Mouse (Mus musculus) forebrain, embryonic 11.5 days (tissue): ENCODE results near the gene Smchd1. TPM values are rescaled to one million over a fixed set of nuclear protein-coding genes. Genes with fewer than 3 reads are reported as not detected.
"Not testable (repeated sequence)": the region's sequence is repeated elsewhere in the genome, so short reads cannot be mapped to it uniquely, and the experiment has no call there.

Source experiments
- ATAC-seq: fragments of 200-750 bp; cut with Nextera tagmentation; replicated peaks from 2 replicates; pipeline ENCODE4 v1.8.0; 2017; ENCODE audit warnings: moderate TSS enrichment; ENCODE audit not compliant: low FRiP score
- DNase-seq: peaks from one replicate; pipeline ENCODE4 v3.0.0-alpha.2; 2017; ENCODE audit warnings: low spot score
- H3K27ac ChIP-seq: fragments of 300-500 bp; sonication (generic); 2 replicates; pipeline ENCODE4 v1.5.1; 2014; ENCODE audit warnings: low read depth, low read length
- H3K27me3 ChIP-seq: fragments of 300-500 bp; sonication (generic); 2 replicates; pipeline ENCODE4 v1.6.1; 2014; ENCODE audit warnings: mild to moderate bottlenecking, low read length, mixed read lengths; ENCODE audit not compliant: control insufficient read depth, insufficient read depth
- H3K36me3 ChIP-seq: fragments of 300-500 bp; sonication (generic); 2 replicates; pipeline ENCODE4 v1.6.1; 2014; ENCODE audit warnings: mild to moderate bottlenecking, low read length, moderate library complexity, mixed read lengths; ENCODE audit not compliant: control insufficient read depth, insufficient read depth
- H3K4me1 ChIP-seq: fragments of 300-500 bp; sonication (generic); replicated peaks from 2 replicates; pipeline ENCODE4 v1.6.1; 2014; ENCODE audit warnings: low read length, mixed read lengths; ENCODE audit not compliant: control insufficient read depth, insufficient read depth
- H3K4me2 ChIP-seq: fragments of 300-500 bp; sonication (generic); 2 replicates; pipeline ENCODE4 v1.6.1; 2014; ENCODE audit warnings: low read depth, mild to moderate bottlenecking, low read length, moderate library complexity, mixed read lengths; ENCODE audit not compliant: severe bottlenecking
- H3K4me3 ChIP-seq: fragments of 300-500 bp; sonication (generic); 2 replicates; pipeline ENCODE4 v1.5.1; 2014; ENCODE audit warnings: low read depth, low read length
- H3K9ac ChIP-seq: fragments of 300-500 bp; sonication (generic); 2 replicates; pipeline ENCODE4 v1.6.1; 2014; ENCODE audit warnings: low read length
- H3K9me3 ChIP-seq: fragments of 300-500 bp; sonication (generic); 2 replicates; pipeline ENCODE4 v1.6.1; 2016; ENCODE audit warnings: low read length, mixed read lengths; ENCODE audit not compliant: control insufficient read depth
- WGBS: fragments of 180-500 bp; shearing (Covaris S2); extraction: QIAGEN DNeasy Blood & Tissue Kit; methylation state at CpG from one replicate; pipeline ENCODE4 v1.1.7; 2014; 5-methylcytosine and 5-hydroxymethylcytosine counted together
- polyA plus RNA-seq: library from polyadenylated mRNA; unstranded; fragments of >200 nt; fragmentation: Nextera tagmentation; extraction: Ambion mirVana; gene quantifications from 2 replicates; pipeline ENCODE4 v1.2.1, GENCODE M21; 2014

The Smchd1 gene
- polyA plus RNA-seq, 1 experiment from 2014 or later: 92.9 TPM

- not testable (repeated sequence) for H3K4me3 ChIP-seq, DNase-seq, H3K4me2 ChIP-seq, H3K9ac ChIP-seq, H3K9me3 ChIP-seq, H3K4me1 ChIP-seq, H3K27me3 ChIP-seq, ATAC-seq, H3K27ac ChIP-seq
- H3K36me3 ChIP-seq: peaks cover 17% of the 10 kb centered on the region
- WGBS: 88% methylated on average over 5 of the region's 5 CpGs
Observed at GRCm38 (mm10) chr17:71419448-71419847, 55.7 kb downstream of the Smchd1 start.

GRCm38 (mm10) chr17:71417008-71417407 lies 58.1 kb downstream of the Smchd1 start:
- peaks cover 5% of the 10 kb centered on the region for H3K36me3 ChIP-seq
- DNase-seq: no peak
- 100% methylated on average over 1 of the region's 1 CpGs for WGBS

DNA sequence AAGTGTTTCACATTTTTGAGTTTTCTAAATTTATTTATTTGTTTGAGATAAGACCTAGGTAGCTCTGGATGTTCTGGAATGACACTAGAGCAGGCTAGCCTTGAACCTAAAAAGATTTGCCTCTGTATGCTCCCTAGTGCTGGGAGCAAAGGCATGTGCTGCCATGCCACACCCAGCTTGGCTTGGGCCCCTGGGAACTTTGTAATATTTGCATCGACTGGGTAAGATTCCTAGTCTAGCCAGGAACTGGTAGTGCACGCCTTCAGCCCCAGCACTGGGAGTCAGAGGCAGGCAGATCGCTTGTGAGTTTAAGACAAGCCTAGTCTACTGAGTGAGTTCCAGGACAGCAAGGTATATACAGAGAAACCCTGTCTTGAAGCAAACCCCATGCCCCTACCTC lies 87.7 kb downstream of the Smchd1 start:
- no peak for ATAC-seq
- 96% methylated on average over 3 of the region's 3 CpGs for WGBS
- no peak for DNase-seq
- Histone ChIP-seq H3K4me1 (no peaks in the 10 kb centered on the region), H3K9me3 (no peaks in the 10 kb centered on the region), H3K27me3 (no peaks in the 10 kb centered on the region), H3K9ac (no peak overlapping the region), H3K36me3 (peaks cover 5% of the 10 kb centered on the region; the same call in 1 of the 2 replicates), H3K4me2 (no peak overlapping the region), H3K27ac (no peak overlapping the region), H3K4me3 (no peak overlapping the region)

More at GRCm38 (mm10) chr17:71417008-71417407, 58.1 kb downstream of the Smchd1 start:
- Histone ChIP-seq H3K4me1 (no peaks in the 10 kb centered on the region), H3K27me3 (no peaks in the 10 kb centered on the region), H3K4me3 (no peak overlapping the region), H3K27ac (no peak overlapping the region), H3K4me2 (no peak overlapping the region), H3K9me3 (peaks cover 4% of the 10 kb centered on the region; the same call in 1 of the 2 replicates), H3K9ac (no peak overlapping the region)
- no peak for ATAC-seq

DNA sequence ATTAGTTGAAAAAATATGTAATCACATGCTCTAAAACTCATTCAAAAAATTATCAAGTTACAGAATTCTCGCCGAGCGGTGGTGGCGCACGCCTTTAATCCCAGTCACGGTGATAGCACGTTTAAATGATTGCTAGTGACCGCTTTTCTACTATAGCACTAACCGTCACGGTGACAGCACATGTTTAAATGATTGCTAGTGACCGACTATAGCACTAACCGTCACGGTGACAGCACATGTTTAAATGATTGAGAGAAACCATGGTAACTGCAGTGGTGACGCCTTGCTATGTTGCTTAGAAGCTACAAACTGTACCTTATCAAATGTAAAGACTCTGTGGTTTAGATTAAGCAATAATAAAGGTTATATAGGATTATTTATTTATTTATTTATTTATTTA lies 94.8 kb downstream of the Smchd1 start:
- no peaks in the 10 kb centered on the region for H3K9me3 ChIP-seq
- DNase-seq: no peak
- no peaks in the 10 kb centered on the region for H3K27me3 ChIP-seq
- no peak overlapping the region for H3K4me2 ChIP-seq
- no peak for ATAC-seq
- no peaks in the 10 kb centered on the region for H3K4me1 ChIP-seq
- WGBS: 96% methylated on average over 14 of the region's 14 CpGs
- H3K4me3 ChIP-seq: no peak overlapping the region
- H3K27ac ChIP-seq: no peak overlapping the region
- no peaks in the 10 kb centered on the region for H3K36me3 ChIP-seq
- H3K9ac ChIP-seq: no peak overlapping the region

- 78% methylated on average over 4 of the region's 4 CpGs for WGBS
- Histone ChIP-seq H3K9me3 (no peaks in the 10 kb centered on the region), H3K4me3 (no peak overlapping the region), H3K27ac (no peak overlapping the region), H3K4me1 (no peaks in the 10 kb centered on the region), H3K27me3 (no peaks in the 10 kb centered on the region), H3K36me3 (no peaks in the 10 kb centered on the region; the same call in 1 of the 2 replicates), H3K4me2 (no peak overlapping the region), H3K9ac (no peak overlapping the region)
- ATAC-seq (no peak), DNase-seq (no peak)
Observed at GRCm38 (mm10) chr17:71377901-71378300, 97.2 kb downstream of the Smchd1 start.

- ATAC-seq (no peak), DNase-seq (no peak)
- H3K9me3 ChIP-seq: no peaks in the 10 kb centered on the region
- no peaks in the 10 kb centered on the region for H3K4me1 ChIP-seq
- no peak overlapping the region for H3K4me2 ChIP-seq
- no peak overlapping the region for H3K4me3 ChIP-seq
- H3K9ac ChIP-seq: no peak overlapping the region
- 92% methylated on average over 3 of the region's 3 CpGs for WGBS
- peaks cover 4% of the 10 kb centered on the region; the same call in 1 of the 2 replicates for H3K36me3 ChIP-seq
- H3K27me3 ChIP-seq: no peaks in the 10 kb centered on the region
- no peak overlapping the region for H3K27ac ChIP-seq
Observed at GRCm38 (mm10) chr17:71355526-71355925, 119.6 kb downstream of the Smchd1 start.

DNA sequence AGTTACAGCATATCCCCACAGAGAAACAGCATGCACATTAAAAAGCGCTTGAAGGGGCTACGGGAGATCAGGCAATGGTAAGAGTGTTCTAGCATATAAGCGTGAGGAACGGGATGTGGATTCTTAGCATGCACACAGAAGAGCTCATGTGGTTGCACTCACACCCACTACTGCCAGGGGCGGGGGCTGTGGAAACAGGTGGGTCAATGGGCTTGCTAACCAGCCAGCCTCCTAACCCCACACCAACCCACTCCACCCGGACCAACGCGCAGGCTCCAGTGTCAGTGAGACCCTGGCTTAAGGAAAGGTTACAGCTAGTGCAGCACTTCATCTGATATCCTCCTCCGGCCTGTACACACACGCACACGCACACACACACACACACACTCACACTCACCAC lies 120.9 kb downstream of the Smchd1 start:
- H3K4me3 ChIP-seq: no peak overlapping the region
- ATAC-seq (no peak), DNase-seq (no peak)
- H3K27me3 ChIP-seq: no peaks in the 10 kb centered on the region
- no peaks in the 10 kb centered on the region for H3K4me1 ChIP-seq
- 94% methylated on average over 11 of the region's 11 CpGs for WGBS
- no peak overlapping the region for H3K4me2 ChIP-seq
- no peak overlapping the region for H3K27ac ChIP-seq
- H3K9me3 ChIP-seq: no peaks in the 10 kb centered on the region
- H3K36me3 ChIP-seq: peaks cover under 1% of the 10 kb centered on the region; the same call in 1 of the 2 replicates
- no peak overlapping the region for H3K9ac ChIP-seq

DNA sequence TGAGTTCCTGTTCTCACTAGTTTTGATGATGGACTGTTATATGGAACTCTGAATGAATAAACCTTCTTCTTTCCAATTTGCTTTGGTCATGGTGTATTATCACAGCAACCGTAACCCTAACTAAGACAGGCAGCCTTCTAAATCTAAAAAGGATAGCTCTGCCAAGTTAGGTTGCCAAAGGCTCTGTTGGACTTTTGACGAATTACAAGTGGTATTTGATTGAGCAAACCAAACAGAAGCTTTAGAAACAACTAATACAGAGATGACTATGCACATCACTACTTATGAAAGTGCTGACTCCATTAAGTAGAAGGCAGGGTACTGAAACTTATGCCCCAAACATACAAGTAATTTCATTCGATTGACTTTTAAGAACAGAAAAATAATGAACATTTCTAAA lies 127.0 kb downstream of the Smchd1 start:
- H3K36me3 ChIP-seq: peaks cover 10% of the 10 kb centered on the region
- ATAC-seq (no peak), DNase-seq (no peak)
- 92% methylated on average over 3 of the region's 3 CpGs for WGBS
- H3K9me3 ChIP-seq: no peaks in the 10 kb centered on the region
- no peak overlapping the region for H3K4me2 ChIP-seq
- no peaks in the 10 kb centered on the region for H3K27me3 ChIP-seq
- no peak overlapping the region for H3K4me3 ChIP-seq
- H3K9ac ChIP-seq: no peak overlapping the region
- H3K4me1 ChIP-seq: no peaks in the 10 kb centered on the region
- H3K27ac ChIP-seq: no peak overlapping the region

GRCm38 (mm10) chr17:71342006-71342405 lies 133.1 kb downstream of the Smchd1 start:
- 94% methylated on average over 3 of the region's 3 CpGs for WGBS
- H3K27me3 ChIP-seq: no peaks in the 10 kb centered on the region
- H3K4me3 ChIP-seq: no peak overlapping the region
- DNase-seq (no peak), ATAC-seq (no peak)
- H3K27ac ChIP-seq: no peak overlapping the region
- peaks cover 6% of the 10 kb centered on the region for H3K36me3 ChIP-seq
- no peaks in the 10 kb centered on the region for H3K9me3 ChIP-seq
- H3K9ac ChIP-seq: no peak overlapping the region
- H3K4me2 ChIP-seq: no peak overlapping the region
- H3K4me1 ChIP-seq: no peaks in the 10 kb centered on the region
